Comparison of ENCODE assay signal across 10 mouse cellular contexts in genomic region chr9:110631651-110632275, GRCm38 (mm10). TPM values are rescaled to one million over a fixed set of nuclear protein-coding genes. Genes with fewer than 3 reads are reported as not detected.
DNase-seq lines count a peak whose midpoint lies in the region; ATAC-seq and TF ChIP-seq lines count a peak whose summit lies in the region.
"Had no signal": no experiment of that assay in that cellular context is flagged by ENCODE, and none has a peak within 500 bp of the region (broad histone marks: within the 10 kb centered on the region; RNA-seq: fewer than 3 reads in every experiment).

No protein-coding gene starts in this region.

- no peak overlapping the region for H3K27ac ChIP-seq in forebrain, embryonic 13.5 days
- H3K27ac ChIP-seq: liver, embryonic 15.5 days had no signal

- TF ChIP-seq CTCF in E14TG2a.4 (conservative IDR thresholded peaks at IDR 0.05; ENCODE audit: low read length), result no peak

- H3K4me2 ChIP-seq in forebrain, embryonic 13.5 days, result peak overlapping the region; percentile 67
- H3K4me2 ChIP-seq: liver, embryonic 15.5 days had no signal

- H3K9me3 ChIP-seq in E14TG2a.4 (ENCODE audit: low read length), result no peaks in the 10 kb centered on the region
- no peaks in the 10 kb centered on the region for H3K9me3 ChIP-seq in forebrain, embryonic 13.5 days (replicated peaks)
- H3K9me3 ChIP-seq: liver, embryonic 15.5 days had no signal

- H3K9ac ChIP-seq in forebrain, embryonic 13.5 days, result peak overlapping the region; percentile 50
- H3K9ac ChIP-seq: liver, embryonic 15.5 days had no signal

- peaks cover 45% of the 10 kb centered on the region for H3K27me3 ChIP-seq in E14TG2a.4 (ENCODE audit: insufficient read depth, low read length)
- peaks cover 18% of the 10 kb centered on the region; the same call in 1 of the 2 replicates for H3K27me3 ChIP-seq in forebrain, embryonic 13.5 days
- H3K27me3 ChIP-seq: liver, embryonic 15.5 days had no signal

- ATAC-seq in forebrain, embryonic 13.5 days, result peak; percentile 41; the same call in 1 of the 2 replicates

- 7% methylated on average over 30 of the region's 30 CpGs for WGBS in forebrain, embryonic 13.5 days

- peaks cover 72% of the 10 kb centered on the region for H3K36me3 ChIP-seq in E14TG2a.4 (ENCODE audit: insufficient read depth, low read length)
- no peaks in the 10 kb centered on the region for H3K36me3 ChIP-seq in forebrain, embryonic 13.5 days (ENCODE audit: poor library complexity, severe bottlenecking)

- peaks cover 73% of the 10 kb centered on the region for H3K4me1 ChIP-seq in E14TG2a.4 (replicated peaks; ENCODE audit: low read depth, low read length)
- H3K4me1 ChIP-seq in forebrain, embryonic 13.5 days, result peaks cover 9% of the 10 kb centered on the region
- H3K4me1 ChIP-seq: liver, embryonic 15.5 days had no signal

- peak; percentile 36 for DNase-seq in cerebellum, adult 9-11 months
- no peak for DNase-seq in cerebellum, adult 11 months
- DNase-seq in mesoderm, embryonic 11.5 days (ENCODE audit: low read depth, low spot score), result peak; percentile 50
- no peak for DNase-seq in ovary, postnatal 10 days (ENCODE audit: low spot score)
- DNase-seq in gastrocnemius, postnatal 4 days (ENCODE audit: low spot score in 2 of 2), result no peak
- DNase-seq in gastrocnemius, adult 18-20 months (ENCODE audit: low spot score), result no peak
- DNase-seq: gastrocnemius, postnatal 25 days had no signal

- H3K4me3 ChIP-seq in E14TG2a.4 (replicated peaks; ENCODE audit: low read length), result peak overlapping the region; percentile 80
- peak overlapping the region; percentile 30 for H3K4me3 ChIP-seq in forebrain, embryonic 13.5 days
- H3K4me3 ChIP-seq: liver, embryonic 15.5 days had no signal

RNA-seq across cellular contexts. Expression of gene Nradd, which starts 7.5 kb away (rescaled TPM):
- polyA plus RNA-seq in forebrain, embryonic 13.5 days (2015; fragmentation: Nextera tagmentation; extraction: Ambion mirVana), result 30.0 and 31.5 TPM in 2 replicates
- 1 to 10 TPM; 4.0 to 4.3 TPM for total RNA-seq in gastrocnemius, postnatal 4 days (2021)
- total RNA-seq in gastrocnemius, adult 18-20 months (2021), result under 1 TPM; 0.84 to 0.97 TPM

RNA-seq across cellular contexts. Expression of gene Nbeal2, which starts 22.2 kb away (rescaled TPM):
- 2.1 and 2.2 TPM in 2 replicates for polyA plus RNA-seq in forebrain, embryonic 13.5 days (2015; fragmentation: Nextera tagmentation; extraction: Ambion mirVana)
- 1 to 10 TPM; 3.1 to 3.4 TPM for total RNA-seq in gastrocnemius, postnatal 4 days (2021)
- 1 to 10 TPM; 3.6 to 3.7 TPM for total RNA-seq in gastrocnemius, adult 18-20 months (2021)

RNA-seq across cellular contexts. Expression of gene Ccdc12, which starts 24.5 kb away (rescaled TPM):
- polyA plus RNA-seq in forebrain, embryonic 13.5 days (2015; fragmentation: Nextera tagmentation; extraction: Ambion mirVana), result 146 and 152 TPM in 2 replicates
- total RNA-seq in gastrocnemius, postnatal 4 days (2021), result 10 to 100 TPM; 57.0 to 57.9 TPM
- 10 to 100 TPM; 42.4 to 45.8 TPM for total RNA-seq in gastrocnemius, adult 18-20 months (2021)

Comparison
In these comparisons a context has a peak if more than half of its experiments do, and no peak if none do; other contexts are left out.
1. DNase-seq: peak in cerebellum, adult 9-11 months (single experiment) and mesoderm, embryonic 11.5 days (single experiment); none in cerebellum, adult 11 months (single experiment), ovary, postnatal 10 days (single experiment), gastrocnemius, postnatal 4 days (0 of 2) and gastrocnemius, adult 18-20 months (single experiment).